Mouse (Mus musculus): ENCODE measurements around the gene Vash1.

Vash1 gene

GRCm38 (mm10) chr12:86683698-86684097, 5.2 kb downstream of the Vash1 start:
- no peak for DNase-seq (ENCODE audit: low spot score)

GRCm38 (mm10) chr12:86685275-86685674, 6.8 kb downstream of the Vash1 start:
- DNase-seq (ENCODE audit: low spot score) = no peak

- no peak for DNase-seq (ENCODE audit: low spot score)
Observed at GRCm38 (mm10) chr12:86686551-86687330, 8.2 kb downstream of the Vash1 start.

GRCm38 (mm10) chr12:86687445-86687955, 9.0 kb downstream of the Vash1 start:
- no peak for DNase-seq (ENCODE audit: low spot score)

- DNase-seq (ENCODE audit: low spot score) = no peak
Observed at GRCm38 (mm10) chr12:86687971-86688573, 9.6 kb downstream of the Vash1 start.

- DNase-seq (ENCODE audit: low spot score) = no peak
Observed at GRCm38 (mm10) chr12:86688917-86689316, 10.4 kb downstream of the Vash1 start.

- no peak for DNase-seq (ENCODE audit: low spot score)
Observed at GRCm38 (mm10) chr12:86690700-86691485, 12.4 kb downstream of the Vash1 start.

GRCm38 (mm10) chr12:86692471-86693356, 14.2 kb downstream of the Vash1 start:
- DNase-seq (ENCODE audit: low spot score) = no peak

- DNase-seq (ENCODE audit: low spot score) = no peak
Observed at GRCm38 (mm10) chr12:86693389-86693788, 14.9 kb downstream of the Vash1 start.

GRCm38 (mm10) chr12:86694441-86694840, 15.9 kb downstream of the Vash1 start:
- DNase-seq (ENCODE audit: low spot score) = peak; percentile 60

GRCm38 (mm10) chr12:86697996-86698395, 19.5 kb downstream of the Vash1 start:
- DNase-seq (ENCODE audit: low spot score) = no peak

- DNase-seq (ENCODE audit: low spot score) = no peak
Observed at GRCm38 (mm10) chr12:86698537-86698936, 20.0 kb downstream of the Vash1 start.

- no peak for DNase-seq (ENCODE audit: low spot score)
Observed at GRCm38 (mm10) chr12:86699965-86700926, 21.7 kb downstream of the Vash1 start.

GRCm38 (mm10) chr12:86700927-86701310, 22.4 kb downstream of the Vash1 start:
- DNase-seq (ENCODE audit: low spot score) = no peak

- no peak for DNase-seq (ENCODE audit: low spot score)
Observed at GRCm38 (mm10) chr12:86701491-86701890, 23.0 kb downstream of the Vash1 start.

- DNase-seq (ENCODE audit: low spot score) = no peak
Observed at GRCm38 (mm10) chr12:86702690-86703089, 24.2 kb downstream of the Vash1 start.

GRCm38 (mm10) chr12:86705843-86706242, 27.3 kb downstream of the Vash1 start:
- DNase-seq (ENCODE audit: low spot score) = no peak

- no peak for DNase-seq (ENCODE audit: low spot score)
Observed at GRCm38 (mm10) chr12:86714026-86714425, 35.5 kb downstream of the Vash1 start.

- DNase-seq (ENCODE audit: low spot score) = peak; percentile 58
Observed at GRCm38 (mm10) chr12:86715401-86715800, 36.9 kb downstream of the Vash1 start.

GRCm38 (mm10) chr12:86716962-86717361, 38.5 kb downstream of the Vash1 start:
- no peak for DNase-seq (ENCODE audit: low spot score)
